Mouse (Mus musculus) thymus, adult 2 months (tissue): ENCODE measurements around the gene Dph5. TPM values are rescaled to one million over a fixed set of nuclear protein-coding genes. Genes with fewer than 3 reads are reported as not detected.

ENCODE experiments used
- DNase-seq: peaks from one replicate; pipeline ENCODE4 v3.0.0; 2021
- H3K27ac ChIP-seq: fragments of 200-500 bp; 2 replicates; pipeline ENCODE4 v1.5.1; 2012; ENCODE audit warnings: low read length, control low read depth; ENCODE audit not compliant: control insufficient read depth, insufficient read depth
- H3K27me3 ChIP-seq: fragments of 200-500 bp; 2 replicates; pipeline ENCODE4 v1.6.1; 2012; ENCODE audit warnings: mild to moderate bottlenecking, low read length, moderate library complexity, mixed read lengths; ENCODE audit not compliant: control insufficient read depth, insufficient read depth
- H3K36me3 ChIP-seq: fragments of 200-500 bp; 2 replicates; pipeline ENCODE4 v1.6.1; 2012; ENCODE audit warnings: mild to moderate bottlenecking, low read length, moderate library complexity; ENCODE audit not compliant: control insufficient read depth, insufficient read depth
- H3K4me1 ChIP-seq: fragments of 200-500 bp; replicated peaks from 2 replicates; pipeline ENCODE4 v1.6.1; 2012; ENCODE audit warnings: low read length; ENCODE audit not compliant: control insufficient read depth, insufficient read depth
- H3K4me3 ChIP-seq: fragments of 200-500 bp; 2 replicates; pipeline ENCODE4 v1.5.1; 2012; ENCODE audit warnings: mild to moderate bottlenecking, low read length, control low read depth, moderate library complexity; ENCODE audit not compliant: control insufficient read depth, insufficient read depth
- CTCF ChIP-seq: fragments of 200-500 bp; IDR thresholded peaks from 2 replicates; pipeline ENCODE4 v1.5.1; 2012; ENCODE audit warnings: mild to moderate bottlenecking, control low read depth, low read length, moderate library complexity, borderline replicate concordance; ENCODE audit not compliant: control insufficient read depth, poor library complexity, insufficient read depth; ENCODE audit errors: extremely low read depth
- POLR2A ChIP-seq: fragments of 200-500 bp; IDR thresholded peaks from 2 replicates; pipeline ENCODE4 v1.6.1; 2012; ENCODE audit warnings: mild to moderate bottlenecking, low read length, control low read depth, moderate library complexity; ENCODE audit not compliant: control insufficient read depth, poor library complexity, insufficient read depth; ENCODE audit errors: extremely low read depth
- whole genome bisulfite sequencing: fragments of 180-500 bp; shearing (Covaris S2); methylation state at CpG from one replicate; pipeline ENCODE4 v1.1.7; 2018; 5-methylcytosine and 5-hydroxymethylcytosine counted together
- polyA plus RNA-seq: library from polyadenylated mRNA; depleted of rRNA; stranded (reverse); fragments of >200 nt; gene quantifications from 2 replicates; pipeline ENCODE4 v1.2.3, GENCODE M21; 2012

The Dph5 gene
- polyA plus RNA-seq, 1 experiment = 9.4 TPM

DNA sequence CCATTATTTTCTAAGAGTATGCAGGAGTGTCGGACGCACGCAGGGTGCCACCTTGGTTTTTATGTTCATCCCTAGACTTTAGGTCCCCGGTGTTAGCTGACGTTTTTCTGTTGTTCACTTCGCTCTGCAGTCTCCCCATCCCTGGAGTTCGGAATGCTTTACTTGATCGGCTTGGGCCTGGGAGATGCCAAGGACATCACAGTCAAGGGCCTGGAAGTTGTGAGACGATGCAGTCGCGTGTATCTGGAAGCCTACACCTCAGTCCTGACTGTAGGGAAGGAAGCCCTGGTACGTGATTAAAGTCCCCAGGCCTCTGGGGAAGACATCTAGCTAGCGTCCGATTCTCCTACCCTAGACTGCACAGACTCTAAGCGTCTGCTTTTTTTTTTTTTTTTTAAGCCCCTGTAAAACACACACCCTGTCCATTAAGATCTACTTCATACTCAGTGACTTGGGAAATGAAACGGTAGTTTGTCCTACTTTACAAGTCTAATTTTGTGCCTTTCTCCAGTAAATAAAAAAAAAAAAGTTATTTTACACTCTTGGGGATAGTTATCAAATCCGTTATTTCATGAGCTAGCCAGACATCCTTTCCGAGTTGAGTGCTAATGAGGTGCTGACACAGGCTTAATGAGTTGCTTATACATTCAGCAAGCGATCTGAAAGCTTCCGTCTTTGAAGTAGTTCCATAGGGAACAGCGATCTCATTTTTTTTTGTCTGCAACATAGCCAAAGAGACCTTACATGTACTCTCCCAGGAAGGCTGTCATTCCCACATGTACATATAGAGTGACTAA lies 871 bp downstream of the Dph5 start:
- Histone ChIP-seq H3K4me3 (peak overlapping the region; percentile 97), H3K27me3 (no peaks in the 10 kb centered on the region), H3K27ac (peak overlapping the region; percentile 18), H3K4me1 (peaks cover 3% of the 10 kb centered on the region; the same call in 1 of the 2 replicates), H3K36me3 (peaks cover 4% of the 10 kb centered on the region; the same call in 1 of the 2 replicates)
- DNase-seq = no peak
- WGBS = 6% methylated on average over 21 of the region's 21 CpGs
- TF ChIP-seq POLR2A (no peak), CTCF (no peak)

GRCm38 (mm10) chr3:115892341-115892740 lies 4.7 kb downstream of the Dph5 start:
- no peak overlapping the region for H3K27ac ChIP-seq
- no peak for DNase-seq
- H3K4me1 ChIP-seq = peaks cover 3% of the 10 kb centered on the region; the same call in 1 of the 2 replicates
- no peak for TF ChIP-seq POLR2A
- TF ChIP-seq CTCF = no peak
- 91% methylated on average over 4 of the region's 4 CpGs for WGBS
- H3K36me3 ChIP-seq = peaks cover 10% of the 10 kb centered on the region
- H3K27me3 ChIP-seq = no peaks in the 10 kb centered on the region
- no peak overlapping the region for H3K4me3 ChIP-seq

GRCm38 (mm10) chr3:115893166-115893565 lies 5.5 kb downstream of the Dph5 start:
- Histone ChIP-seq H3K27me3 (no peaks in the 10 kb centered on the region), H3K36me3 (peaks cover 10% of the 10 kb centered on the region), H3K27ac (no peak overlapping the region), H3K4me3 (no peak overlapping the region), H3K4me1 (peaks cover 3% of the 10 kb centered on the region; the same call in 1 of the 2 replicates)
- no peak for TF ChIP-seq CTCF
- TF ChIP-seq POLR2A = no peak
- no peak for DNase-seq
- over 99% methylated on average over 2 of the region's 2 CpGs for WGBS

DNA sequence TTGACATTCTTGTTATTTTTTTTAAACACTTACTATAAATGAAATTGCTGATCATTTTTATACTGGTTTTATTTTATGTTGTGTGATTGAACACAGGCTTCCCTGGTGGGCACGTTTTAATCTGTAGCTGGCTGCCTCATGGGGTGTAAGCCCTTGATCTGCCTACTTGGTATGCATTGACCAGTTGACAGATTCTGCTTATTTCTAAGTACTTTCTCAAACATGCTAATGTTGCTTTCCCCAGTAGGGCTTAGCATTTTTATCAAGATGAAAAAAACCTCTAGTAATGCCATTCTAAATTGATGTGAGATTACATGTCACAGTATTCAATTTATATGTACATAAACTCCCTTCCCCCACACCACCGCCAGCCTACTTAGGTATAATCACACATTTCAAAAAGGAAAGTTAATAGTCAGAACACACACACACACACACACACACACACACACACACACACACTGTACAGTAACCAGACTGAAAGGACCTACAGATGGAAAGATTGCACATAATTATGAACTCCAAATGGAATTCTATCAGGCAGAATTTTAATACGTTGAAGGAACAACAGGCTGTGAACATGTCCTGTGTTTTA lies 10.8 kb downstream of the Dph5 start:
- DNase-seq = no peak
- Histone ChIP-seq H3K4me1 (no peaks in the 10 kb centered on the region), H3K27me3 (no peaks in the 10 kb centered on the region), H3K4me3 (no peak overlapping the region), H3K36me3 (peaks cover 9% of the 10 kb centered on the region), H3K27ac (no peak overlapping the region)
- WGBS = 95% methylated on average over 3 of the region's 3 CpGs
- no peak for TF ChIP-seq POLR2A
- TF ChIP-seq CTCF = no peak

DNA sequence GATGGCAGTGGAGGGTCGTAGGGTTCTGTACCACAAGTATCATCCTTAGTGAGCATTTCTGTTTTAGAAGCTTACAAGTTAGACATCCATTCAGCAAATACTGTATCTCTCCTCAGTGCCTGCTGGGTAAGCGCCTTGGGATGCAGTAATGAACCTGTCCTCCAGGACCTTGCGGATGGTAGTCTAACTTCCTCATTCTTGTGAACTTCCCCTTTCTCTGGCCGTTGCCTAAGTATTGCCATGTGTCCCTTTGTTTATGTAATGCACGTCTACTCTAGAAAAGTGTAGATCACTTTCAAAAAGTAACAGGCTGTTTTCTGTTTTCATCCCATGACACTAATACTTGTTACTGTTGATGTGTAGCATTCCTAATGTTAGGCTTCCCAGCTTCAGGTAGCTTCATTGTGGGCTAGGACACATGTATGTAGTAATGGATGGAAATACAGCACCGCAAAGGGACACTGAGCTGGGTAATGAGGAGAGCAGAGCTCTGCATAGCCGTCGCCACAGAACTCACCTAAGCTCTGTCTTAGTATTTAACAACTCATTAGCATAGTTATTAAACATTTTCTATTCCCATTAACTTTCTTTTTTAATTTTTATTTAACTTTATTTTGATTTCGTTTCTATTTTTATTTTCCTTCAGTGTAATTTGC lies 14.8 kb downstream of the Dph5 start:
- Histone ChIP-seq H3K4me3 (no peak overlapping the region), H3K4me1 (no peaks in the 10 kb centered on the region), H3K27ac (no peak overlapping the region), H3K27me3 (no peaks in the 10 kb centered on the region), H3K36me3 (peaks cover 4% of the 10 kb centered on the region)
- WGBS = 73% methylated on average over 9 of the region's 9 CpGs
- TF ChIP-seq POLR2A (no peak), CTCF (no peak)
- DNase-seq = no peak

GRCm38 (mm10) chr3:115905067-115905466 lies 17.4 kb downstream of the Dph5 start:
- H3K27ac ChIP-seq = no peak overlapping the region

More at GRCm38 (mm10) chr3:115905067-115905466, 17.4 kb downstream of the Dph5 start:
- WGBS = 96% methylated on average over 3 of the region's 3 CpGs
- TF ChIP-seq POLR2A = no peak
- no peak for TF ChIP-seq CTCF
- Histone ChIP-seq H3K27me3 (no peaks in the 10 kb centered on the region), H3K4me1 (no peaks in the 10 kb centered on the region), H3K4me3 (no peak overlapping the region), H3K36me3 (peaks cover 4% of the 10 kb centered on the region)
- no peak for DNase-seq
